Mouse (Mus musculus): ENCODE results near the gene Trrap.

- TF ChIP-seq CTCF (IDR thresholded peaks at IDR 0.05 in 2 of 3, conservative IDR thresholded peaks at IDR 0.05 in 1 of 3; ENCODE audit: control insufficient read depth in 1 of 3, insufficient read depth in 1 of 3, low read depth in 2 of 3, low read length in 3 of 3, poor library complexity in 1 of 3, severe bottlenecking in 1 of 3), result no peak
- TF ChIP-seq POLR2A (IDR thresholded peaks at IDR 0.05; ENCODE audit: control insufficient read depth in 1 of 2, insufficient read depth in 1 of 2, low read depth in 1 of 2, low read length in 2 of 2, poor library complexity in 1 of 2), result no peak
- no peak for TF ChIP-seq CHD2 (IDR thresholded peaks at IDR 0.05; ENCODE audit: low read length)
- TF ChIP-seq USF1 (IDR thresholded peaks at IDR 0.05; ENCODE audit: low read depth, low read length), result no peak
- no peak for TF ChIP-seq ETS1 (IDR thresholded peaks at IDR 0.05; ENCODE audit: low read depth, low read length)
- no peak for TF ChIP-seq UBTF (IDR thresholded peaks at IDR 0.05; ENCODE audit: borderline replicate concordance, insufficient read depth, low read depth, low read length)
- no peak for TF ChIP-seq ZC3H11A (IDR thresholded peaks at IDR 0.05; ENCODE audit: low read depth, low read length)
- TF ChIP-seq RCOR1 (IDR thresholded peaks at IDR 0.05; ENCODE audit: low read depth, low read length), result no peak
- no peak for TF ChIP-seq MAZ (IDR thresholded peaks at IDR 0.05; ENCODE audit: low read depth, low read length)
Observed at GRCm38 (mm10) chr5:144766026-144766425, 1.5 kb upstream of the Trrap start.
